Mouse (Mus musculus) left cerebral cortex, postnatal 25 days (tissue): Measurements from ENCODE around the gene Tjp2. TPM values are rescaled to one million over a fixed set of nuclear protein-coding genes. Genes with fewer than 3 reads are reported as not detected.
"Not testable (repeated sequence)": the region's sequence is repeated elsewhere in the genome, so short reads cannot be mapped to it uniquely, and the experiment has no call there.

Experiments used
- DNase-seq, 2 experiments: peaks; one replicate each; pipeline ENCODE4 v3.0.0; 2022; ENCODE audit warnings: low spot score in 2 of 2, mixed read lengths in 1 of 2
- intact Hi-C: fragments of 180-260 bp; cut with DNase I; formaldehyde crosslinking; loops from one replicate; pipeline ENCODE4 v1.15.1; 2025
- total RNA-seq, 2 experiments: library from RNA; stranded (reverse); gene quantifications; 2 replicates each; pipeline ENCODE4 v1.2.3; 2021

Gene Tjp2
- total RNA-seq, 2 experiments from 2014 or later = 16.6 to 18.5 TPM

- intact Hi-C loops, DNase-seq: not testable (repeated sequence)
These were observed 7.5 kb upstream of the Tjp2 start for GRCm38 (mm10) chr19:24232356-24232755.

- no peak for DNase-seq
- intact Hi-C loops = loop anchor here (2.0 kb wide), 2 partner anchors 40 to 50 kb away; no protein-coding TSS in a partner anchor
These were observed 471 bp upstream of the Tjp2 start for GRCm38 (mm10) chr19:24225305-24225696.

- DNase-seq = peak; percentile 12 to 30
- intact Hi-C loops = loop anchor here (2.0 to 5.0 kb wide), 3 partner anchors 41 to 72 kb away; no protein-coding TSS in a partner anchor
These were observed 979 bp downstream of the Tjp2 start for GRCm38 (mm10) chr19:24223851-24224251.

GRCm38 (mm10) chr19:24221455-24221854 is 3.4 kb downstream of the Tjp2 start:
- intact Hi-C loops = loop anchor here (5.0 kb wide), 1 partner anchor 69 kb away; no protein-coding TSS in a partner anchor

GRCm38 (mm10) chr19:24220795-24221445 is 3.9 kb downstream of the Tjp2 start:
- no peak for DNase-seq
- intact Hi-C loops = loop anchor here (5.0 kb wide), 1 partner anchor 69 kb away; no protein-coding TSS in a partner anchor

More at GRCm38 (mm10) chr19:24221455-24221854, 3.4 kb downstream of the Tjp2 start:
- DNase-seq = no peak

GRCm38 (mm10) chr19:24219011-24219410 is 5.8 kb downstream of the Tjp2 start:
- intact Hi-C loops = no loop called here
- DNase-seq = no peak

GRCm38 (mm10) chr19:24218291-24218690 is 6.5 kb downstream of the Tjp2 start:
- intact Hi-C loops = no loop called here

GRCm38 (mm10) chr19:24217851-24218250 is 7.0 kb downstream of the Tjp2 start:
- intact Hi-C loops = no loop called here
- no peak for DNase-seq

More at GRCm38 (mm10) chr19:24218291-24218690, 6.5 kb downstream of the Tjp2 start:
- DNase-seq = no peak

GRCm38 (mm10) chr19:24216771-24217170 is 8.1 kb downstream of the Tjp2 start:
- DNase-seq = peak in 1 of 2 experiments; percentile 38
- intact Hi-C loops = no loop called here

- intact Hi-C loops = no loop called here
- no peak for DNase-seq
These were observed 9.9 kb downstream of the Tjp2 start for GRCm38 (mm10) chr19:24214939-24215338.

- DNase-seq = no peak
- intact Hi-C loops = no loop called here
These were observed 11.5 kb downstream of the Tjp2 start for GRCm38 (mm10) chr19:24213299-24213698.

- DNase-seq = no peak
- intact Hi-C loops = no loop called here
These were observed 12.1 kb downstream of the Tjp2 start for GRCm38 (mm10) chr19:24212552-24213249.

GRCm38 (mm10) chr19:24211168-24211567 is 13.7 kb downstream of the Tjp2 start:
- no peak for DNase-seq
- intact Hi-C loops = no loop called here

- intact Hi-C loops = no loop called here
- DNase-seq = no peak
These were observed 15.3 kb downstream of the Tjp2 start for GRCm38 (mm10) chr19:24209516-24209915.

GRCm38 (mm10) chr19:24207967-24208366 is 16.9 kb downstream of the Tjp2 start:
- DNase-seq = no peak
- intact Hi-C loops = no loop called here

GRCm38 (mm10) chr19:24205001-24205400 is 19.8 kb downstream of the Tjp2 start:
- DNase-seq = no peak
- intact Hi-C loops = no loop called here

GRCm38 (mm10) chr19:24201848-24202247 is 23.0 kb downstream of the Tjp2 start:
- intact Hi-C loops = no loop called here
- no peak for DNase-seq

GRCm38 (mm10) chr19:24200566-24200965 is 24.3 kb downstream of the Tjp2 start:
- intact Hi-C loops = no loop called here
- no peak for DNase-seq

GRCm38 (mm10) chr19:24198676-24199303 is 26.0 kb downstream of the Tjp2 start:
- intact Hi-C loops = no loop called here
- peak in 1 of 2 experiments; percentile 33 for DNase-seq

- intact Hi-C loops = no loop called here
These were observed 27.5 kb downstream of the Tjp2 start for GRCm38 (mm10) chr19:24197338-24197737.

More at GRCm38 (mm10) chr19:24197338-24197737, 27.5 kb downstream of the Tjp2 start:
- DNase-seq = no peak
